Mouse (Mus musculus): ENCODE measurements around the gene Foxn4.
A peak's percentile ranks its signal among the peaks of the same experiment; 100 is the strongest.

The Foxn4 gene

DNA sequence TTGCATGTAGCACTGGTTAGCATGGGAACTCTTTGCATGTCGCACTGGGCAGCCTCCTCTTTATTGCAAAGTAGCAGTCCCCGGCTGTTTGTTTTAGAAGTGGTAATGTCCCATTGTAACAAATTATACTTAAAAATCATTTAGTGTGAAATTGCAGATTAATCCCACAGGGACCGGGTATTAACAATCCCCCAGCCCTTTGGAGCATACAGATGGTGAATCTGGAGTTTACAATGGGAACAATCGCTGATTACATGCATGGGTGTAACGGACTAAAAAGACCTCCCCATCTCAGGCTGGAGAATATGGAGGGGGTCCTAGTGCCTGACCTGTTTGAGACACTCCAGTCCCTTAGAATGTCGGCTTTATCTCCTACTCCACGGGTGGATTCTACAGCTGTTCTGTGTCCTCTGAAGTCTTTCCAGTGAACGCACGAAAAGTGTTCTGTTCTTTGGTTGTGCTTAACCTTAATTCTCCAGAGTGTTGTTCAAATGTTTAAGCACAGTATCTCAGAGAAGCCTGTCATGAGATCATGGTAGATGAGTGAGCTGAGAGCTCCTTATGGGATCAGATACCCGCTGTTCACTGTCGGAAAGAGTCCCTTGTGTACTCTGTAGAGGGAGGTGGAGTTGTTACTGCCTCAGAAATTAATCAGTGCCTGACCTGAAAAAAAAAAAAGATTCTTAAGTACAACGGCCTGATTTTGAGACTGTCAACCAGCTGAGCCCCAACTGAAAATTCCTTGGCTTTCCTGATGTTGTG lies 6.0 kb upstream of the Foxn4 start:
- DNase-seq (ENCODE audit: low spot score in 2 of 2): no peak

- no peak for DNase-seq (ENCODE audit: low spot score in 2 of 2)
Measured at GRCm38 (mm10) chr5:114275991-114276390, 2.4 kb upstream of the Foxn4 start.

DNA sequence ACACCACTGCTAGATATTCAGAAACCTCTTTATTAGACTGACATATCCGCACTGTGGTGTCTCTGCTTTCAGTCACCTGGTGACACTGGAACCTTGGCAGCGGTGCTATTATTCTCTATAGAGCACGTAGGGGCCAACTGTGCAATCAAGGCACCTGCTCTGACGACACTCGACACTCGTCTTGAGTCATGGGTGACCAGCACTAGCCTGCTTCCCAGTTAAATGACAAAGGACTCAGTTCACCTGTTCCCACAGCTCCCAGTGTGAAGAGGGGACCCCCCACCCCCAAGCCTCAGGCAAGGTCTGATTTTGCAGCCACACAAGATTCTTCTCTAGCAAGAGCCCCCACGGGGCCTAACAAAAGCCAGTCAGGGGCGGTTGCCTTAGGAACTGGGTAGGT lies 1.7 kb upstream of the Foxn4 start:
- DNase-seq (ENCODE audit: low spot score in 2 of 2): no peak

DNA sequence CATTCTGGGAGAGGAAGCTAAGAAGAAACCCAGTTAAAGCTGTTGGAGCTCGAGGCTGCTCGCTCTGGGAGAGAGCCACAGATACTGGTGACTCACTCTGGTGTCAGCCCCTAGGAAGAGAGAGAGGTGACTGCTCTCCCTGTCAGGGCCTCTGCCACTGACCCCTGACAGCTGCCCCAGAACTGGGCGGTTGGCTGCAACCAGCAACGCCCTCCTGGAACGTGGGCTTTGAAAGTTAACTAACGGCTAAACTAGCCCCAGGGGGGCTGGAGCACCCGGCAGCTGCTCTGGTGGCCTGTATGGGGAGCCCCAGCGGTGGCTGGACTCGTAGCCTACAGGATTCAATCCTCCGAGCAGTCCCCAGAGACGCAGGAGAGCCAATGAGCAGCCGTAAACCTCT lies 3.6 kb downstream of the Foxn4 start:
- DNase-seq (ENCODE audit: low spot score in 2 of 2): no peak

GRCm38 (mm10) chr5:114269499-114269898 lies 4.1 kb downstream of the Foxn4 start:
- no peak for DNase-seq (ENCODE audit: low spot score in 2 of 2)

GRCm38 (mm10) chr5:114268646-114269045 lies 5.0 kb downstream of the Foxn4 start:
- peak in 1 of 2 experiments; percentile 18 for DNase-seq (ENCODE audit: low spot score in 2 of 2)

- no peak for DNase-seq (ENCODE audit: low spot score in 2 of 2)
Measured at GRCm38 (mm10) chr5:114264791-114265190, 8.8 kb downstream of the Foxn4 start.

- no peak for DNase-seq (ENCODE audit: low spot score in 2 of 2)
Measured at GRCm38 (mm10) chr5:114264030-114264459, 9.6 kb downstream of the Foxn4 start.

DNA sequence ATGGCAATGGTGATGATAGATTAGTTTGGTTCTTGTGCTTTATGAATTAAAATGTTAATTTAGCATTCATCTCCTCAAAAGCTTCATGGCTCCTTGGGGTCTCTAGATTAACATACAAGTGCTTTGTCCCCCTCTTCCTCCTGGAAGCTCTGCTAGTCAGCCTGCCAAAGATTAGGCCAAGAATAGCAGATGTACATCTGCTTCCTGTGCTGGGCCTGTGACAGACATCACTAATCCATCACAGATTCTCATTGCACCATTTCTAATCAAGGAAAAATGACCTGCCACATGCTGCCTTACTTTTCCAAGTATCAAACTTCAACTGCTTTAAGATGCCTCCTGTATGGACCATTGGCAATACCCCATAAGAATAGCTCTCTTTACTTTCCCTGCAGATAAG lies 12.1 kb downstream of the Foxn4 start:
- DNase-seq (ENCODE audit: low spot score in 2 of 2): no peak

GRCm38 (mm10) chr5:114259495-114259894 lies 14.1 kb downstream of the Foxn4 start:
- no peak for DNase-seq (ENCODE audit: low spot score in 2 of 2)

DNA sequence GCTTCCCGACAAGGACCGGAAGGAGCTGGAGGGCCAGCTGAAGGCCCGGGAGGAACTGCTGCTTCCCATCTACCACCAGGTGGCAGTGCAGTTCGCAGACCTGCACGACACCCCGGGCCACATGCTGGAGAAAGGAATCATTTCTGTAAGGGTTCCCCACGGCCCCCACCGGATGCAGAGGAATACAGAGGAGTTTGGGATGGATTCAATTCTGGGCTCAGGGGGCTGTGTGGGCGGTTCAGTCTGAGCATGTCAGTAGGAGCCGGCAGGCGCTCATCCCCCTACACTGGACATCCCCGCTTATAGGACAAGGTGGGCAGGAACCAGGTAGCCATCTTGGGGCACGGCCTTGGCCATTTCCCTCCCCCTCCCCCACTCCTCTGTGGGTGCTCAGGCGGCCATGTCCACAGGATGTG lies 25.4 kb downstream of the Foxn4 start:
- peak; percentile 18 to 52 for DNase-seq (ENCODE audit: low spot score in 2 of 2)

DNA sequence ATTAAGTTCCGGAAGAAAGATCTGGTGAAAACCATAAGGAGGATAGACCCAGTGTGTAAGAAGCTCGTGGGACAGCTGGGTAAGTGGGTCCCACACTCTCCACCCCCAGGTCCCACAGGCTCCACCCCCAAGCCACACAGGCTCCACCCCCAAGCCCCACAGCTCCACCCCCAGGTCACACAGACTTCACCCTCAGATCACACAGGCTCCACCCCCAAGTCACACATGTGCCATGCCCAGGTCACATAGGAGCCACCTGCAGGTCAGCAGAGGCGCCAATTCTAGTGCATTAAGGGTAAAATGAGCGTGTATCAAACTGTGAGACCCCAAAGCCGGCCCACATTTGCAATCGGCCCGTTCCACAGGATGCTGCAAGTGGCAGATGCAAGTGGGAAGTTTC lies 27.1 kb downstream of the Foxn4 start:
- no peak for DNase-seq (ENCODE audit: low spot score in 2 of 2)

GRCm38 (mm10) chr5:114239737-114240136 lies 33.9 kb downstream of the Foxn4 start:
- DNase-seq (ENCODE audit: low spot score in 2 of 2): no peak

DNA sequence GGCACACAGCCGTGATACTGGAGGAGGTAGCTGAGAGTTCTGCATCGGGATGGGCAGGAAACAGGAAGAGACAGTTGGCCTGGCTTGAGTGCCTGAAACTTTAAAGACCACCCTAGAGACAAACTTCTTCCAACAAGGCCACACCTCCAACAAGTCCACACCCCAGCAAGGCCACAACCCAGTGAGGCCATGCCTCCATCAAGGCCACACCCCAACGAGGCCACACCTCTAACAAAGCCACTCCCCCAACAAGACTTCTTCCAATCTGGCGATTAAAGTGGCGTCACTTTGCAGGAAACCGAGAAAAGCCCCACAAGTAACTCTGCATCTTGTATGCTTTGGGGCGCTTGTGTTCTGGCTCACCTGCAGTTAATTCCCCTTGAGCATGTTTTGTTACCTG lies 34.7 kb downstream of the Foxn4 start:
- no peak for DNase-seq (ENCODE audit: low spot score in 2 of 2)

DNA sequence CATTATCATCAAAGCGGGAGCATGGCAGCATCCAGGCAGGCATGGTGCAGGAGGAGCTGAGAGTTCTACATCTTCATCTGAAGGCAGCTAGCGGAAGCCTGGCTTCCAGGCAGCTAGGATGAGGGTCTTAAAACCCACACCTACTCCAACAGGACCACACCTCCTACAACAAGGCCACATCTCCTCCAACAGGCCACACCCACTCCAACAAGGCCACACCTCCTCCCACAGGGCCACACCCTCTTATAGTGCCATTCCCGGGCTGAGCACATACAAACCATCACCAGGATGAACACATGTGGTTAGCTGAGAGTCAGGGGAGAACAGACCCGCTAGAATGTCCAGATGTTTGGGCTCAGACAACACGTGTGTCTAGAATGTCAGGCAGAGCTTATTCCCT lies 44.7 kb downstream of the Foxn4 start:
- no peak for DNase-seq (ENCODE audit: low spot score in 2 of 2)

DNA sequence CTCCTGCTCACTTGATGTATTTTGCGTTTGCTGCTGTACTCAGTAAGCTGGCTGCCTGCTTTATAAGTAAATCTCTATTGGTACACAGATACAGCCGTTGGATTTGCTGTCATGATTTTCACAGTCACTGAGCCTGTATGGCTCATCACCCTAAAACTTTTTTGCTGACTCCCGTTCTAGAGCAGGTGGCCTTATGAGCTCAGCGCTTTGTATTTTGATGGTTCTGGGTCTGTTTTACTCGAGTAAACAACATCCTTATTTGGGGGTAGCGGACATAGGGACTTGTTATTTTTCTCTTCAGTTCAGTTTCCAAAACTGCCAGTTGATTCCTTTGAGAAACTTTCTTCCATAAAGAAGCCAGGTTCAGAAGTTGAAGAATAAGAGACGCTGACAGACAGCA lies 47.6 kb downstream of the Foxn4 start:
- no peak for DNase-seq (ENCODE audit: low spot score in 2 of 2)

DNA sequence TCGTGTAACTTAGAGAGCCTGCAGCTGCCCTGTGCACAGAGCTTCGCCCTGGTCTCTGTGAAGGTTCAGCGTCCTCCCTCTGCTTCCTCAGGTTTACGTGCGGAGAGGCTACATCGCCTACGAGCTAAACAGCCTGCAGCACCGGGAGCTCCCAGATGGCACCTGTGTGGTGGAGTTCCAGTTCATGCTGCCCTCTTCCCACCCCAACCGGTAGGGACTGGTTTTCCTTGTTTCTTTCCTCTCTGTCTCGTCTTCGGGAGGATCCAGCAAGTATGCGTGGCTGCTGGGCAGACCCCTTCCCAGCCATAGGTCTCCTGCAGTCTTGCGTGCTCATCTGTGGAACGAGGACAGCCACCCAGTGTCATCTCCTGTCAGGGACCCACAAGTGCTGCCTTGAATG lies 54.8 kb downstream of the Foxn4 start:
- DNase-seq (ENCODE audit: low spot score in 2 of 2): no peak

- no peak for DNase-seq (ENCODE audit: low spot score in 2 of 2)
Measured at GRCm38 (mm10) chr5:114213183-114213582, 60.4 kb downstream of the Foxn4 start.

- DNase-seq (ENCODE audit: low spot score in 2 of 2): no peak
Measured at GRCm38 (mm10) chr5:114206158-114206557, 67.4 kb downstream of the Foxn4 start.
